Mouse (Mus musculus): ENCODE results near the gene Plekha8.

GRCm38 (mm10) chr6:54620357-54620756, 25.4 kb downstream of the Plekha8 start:
- no peak for TF ChIP-seq CTCF (IDR thresholded peaks at IDR 0.05; ENCODE audit: insufficient read depth, low read depth, low read length)
- no peak for TF ChIP-seq POLR2A (IDR thresholded peaks at IDR 0.05; ENCODE audit: insufficient read depth, low read depth, low read length)

All from olfactory bulb, adult 2 months (tissue).